Mouse (Mus musculus) embryo, embryonic 11.5 days (tissue): ENCODE data around the gene Agmat.

ENCODE experiments used
- DNase-seq: peaks from one replicate; pipeline ENCODE4 v3.0.0-alpha.2; 2012; ENCODE audit warnings: low read depth, low spot score

The Agmat gene

DNA sequence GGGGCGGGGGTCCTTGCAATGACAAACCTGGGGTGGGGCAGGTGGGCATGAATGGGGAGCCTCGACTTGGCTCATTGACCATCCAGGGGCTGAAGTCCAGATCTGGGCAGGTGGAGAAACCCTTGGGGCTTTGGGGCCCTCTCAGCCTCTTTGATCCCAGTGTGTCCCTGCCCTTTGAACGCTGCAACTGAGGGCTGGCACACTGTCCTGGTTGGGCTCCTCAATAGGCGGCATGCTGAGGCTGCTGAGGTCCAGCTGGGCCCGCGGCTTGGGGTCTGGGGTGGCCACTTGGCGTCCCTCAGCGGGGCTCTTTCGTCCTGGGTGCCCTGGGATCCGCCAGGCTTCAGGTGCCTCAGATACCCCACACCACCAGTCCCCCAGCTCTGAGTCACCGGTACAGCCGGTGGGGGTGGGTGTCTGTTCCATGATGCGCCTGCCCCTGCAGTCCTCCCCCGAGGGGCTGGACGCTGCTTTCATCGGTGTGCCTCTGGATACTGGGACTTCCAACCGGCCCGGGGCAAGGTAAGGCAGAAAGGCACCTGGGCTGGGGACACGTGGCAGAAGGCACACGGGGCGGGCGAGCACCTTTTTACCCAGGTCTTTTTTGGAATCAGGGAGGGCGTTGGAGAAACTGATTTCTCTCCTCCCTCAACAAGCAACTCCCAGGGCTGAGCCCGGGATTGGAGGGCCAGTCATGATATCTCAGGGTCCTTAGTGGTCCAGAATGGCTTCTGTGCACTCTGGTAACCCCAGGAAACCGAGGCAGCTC is at the start of gene Agmat:
Gene Agmat (plus strand): TSS at position 95 of the 769 bp plus-strand sequence.
- DNase-seq, result no peak

DNA sequence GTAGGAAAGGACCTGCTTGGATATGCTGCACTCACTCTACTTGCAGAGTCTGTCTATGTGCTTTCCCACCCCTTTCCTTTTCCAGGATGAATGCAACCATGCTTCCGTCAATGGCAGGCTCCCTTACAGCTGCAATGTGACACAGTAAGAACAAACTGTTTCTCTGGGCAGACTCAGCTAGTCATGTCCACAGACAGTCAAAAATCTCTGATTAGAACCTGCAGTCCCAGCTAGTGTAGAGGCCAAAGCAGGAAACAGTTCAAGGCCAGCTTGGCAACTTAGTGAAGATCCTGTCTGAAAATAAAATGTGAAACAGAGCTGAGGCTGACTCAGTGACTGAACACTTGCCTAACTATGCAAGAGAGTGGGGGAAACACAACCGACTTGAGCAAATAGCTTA is 41.8 kb upstream of the Agmat start:
- no peak for DNase-seq

DNA sequence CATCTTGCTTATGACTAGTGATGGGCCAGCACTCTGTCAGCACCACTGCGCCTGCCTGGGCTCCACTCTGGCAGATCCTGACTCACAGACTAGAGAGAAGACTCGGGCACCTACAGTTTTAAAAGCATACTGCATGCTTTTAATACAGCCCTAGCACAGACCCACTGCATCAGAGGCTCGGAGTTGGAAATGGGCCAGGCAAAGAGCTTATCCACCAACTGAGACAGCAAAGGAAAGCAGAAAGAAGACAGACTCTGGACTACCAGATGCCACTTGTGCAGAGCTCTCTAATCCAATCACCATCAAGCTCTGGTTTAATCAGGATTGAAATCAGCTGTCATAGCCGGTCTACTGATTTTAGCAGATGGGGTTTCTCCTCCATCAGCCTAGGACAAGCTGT is 41.1 kb upstream of the Agmat start:
- no peak for DNase-seq

DNA sequence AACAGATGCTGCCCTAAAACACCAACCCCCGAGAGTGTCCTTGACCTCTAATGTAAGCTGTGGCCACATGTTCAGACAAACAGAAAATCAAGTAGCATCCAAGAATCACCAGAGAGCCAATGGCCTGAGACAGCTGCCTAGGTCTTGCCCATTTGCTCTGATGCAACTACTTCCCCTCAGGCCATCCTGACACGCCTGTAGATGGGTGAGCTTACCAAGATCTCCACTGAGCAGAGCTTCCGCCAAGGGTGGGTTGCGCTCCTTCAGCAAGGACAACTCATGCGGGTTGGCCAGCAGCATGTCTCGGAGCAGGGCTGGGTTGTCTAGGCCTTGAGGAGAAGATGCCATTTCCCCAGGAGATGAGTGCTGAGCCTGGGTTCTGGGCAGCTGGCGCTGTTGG is 38.5 kb upstream of the Agmat start:
- no peak for DNase-seq

DNA sequence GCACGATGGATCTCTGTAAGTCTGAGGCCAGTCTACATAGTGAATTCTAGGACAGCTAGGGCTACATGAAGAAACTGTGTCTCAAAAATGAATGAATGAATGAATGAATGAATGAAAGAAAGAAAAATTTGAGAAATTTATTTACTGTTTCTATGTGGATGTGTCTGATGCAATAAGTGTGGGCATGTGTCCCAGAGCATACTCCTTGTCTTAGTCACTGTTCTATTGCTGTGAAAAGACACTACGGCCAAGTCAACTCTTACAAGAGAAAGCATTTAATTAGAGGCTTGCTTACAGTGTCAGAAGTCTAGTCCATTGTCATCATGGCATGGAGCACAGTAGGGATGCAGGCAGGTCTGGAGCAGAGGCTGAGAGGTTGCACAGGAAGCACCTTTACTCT is 37.5 kb upstream of the Agmat start:
- DNase-seq, result no peak

DNA sequence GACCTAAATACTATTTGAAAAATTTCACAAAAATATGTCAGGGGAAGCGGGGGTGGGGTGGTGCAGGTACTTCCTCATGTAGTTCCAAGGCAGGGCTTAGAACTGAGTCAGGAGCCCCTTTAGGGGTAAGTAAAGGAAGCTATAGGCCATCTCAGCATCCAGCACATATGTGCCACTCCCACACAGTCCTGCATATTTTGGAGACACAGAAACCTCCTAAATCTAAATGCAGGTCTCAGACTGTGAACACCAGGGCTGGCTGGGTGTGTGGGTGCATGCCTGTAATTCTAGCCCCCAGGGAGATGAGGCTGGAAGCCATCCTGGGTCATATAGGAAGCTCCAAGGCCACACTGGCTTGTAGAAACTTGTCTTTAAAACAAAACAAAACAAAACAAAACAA is 35.2 kb upstream of the Agmat start:
- DNase-seq, result no peak

DNA sequence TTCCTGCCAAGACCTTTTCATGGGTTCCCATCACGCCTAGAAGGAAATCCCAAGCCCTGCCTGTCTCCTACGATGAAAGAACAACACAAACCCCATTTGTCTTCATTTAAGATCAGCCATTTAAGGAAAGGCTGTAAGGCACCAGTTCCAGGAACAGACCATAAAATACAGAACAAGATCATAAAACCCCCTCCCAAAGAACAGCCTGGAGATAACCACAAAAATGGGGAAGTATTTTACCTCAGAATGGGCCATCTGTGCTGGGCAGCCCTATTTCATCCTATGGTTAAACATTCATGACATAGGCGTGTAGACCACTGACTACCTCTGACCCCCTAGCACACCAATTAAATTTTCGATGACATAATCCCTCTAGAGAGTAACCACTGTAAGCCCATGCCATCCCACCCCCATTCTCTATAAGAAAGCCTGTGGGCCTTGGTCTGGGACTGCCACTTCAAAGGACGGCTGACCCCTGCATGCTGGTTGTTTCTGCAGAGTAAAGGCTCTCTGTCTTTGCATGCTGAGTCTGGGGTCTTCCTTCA is 32.8 kb upstream of the Agmat start:
- DNase-seq, result no peak

DNA sequence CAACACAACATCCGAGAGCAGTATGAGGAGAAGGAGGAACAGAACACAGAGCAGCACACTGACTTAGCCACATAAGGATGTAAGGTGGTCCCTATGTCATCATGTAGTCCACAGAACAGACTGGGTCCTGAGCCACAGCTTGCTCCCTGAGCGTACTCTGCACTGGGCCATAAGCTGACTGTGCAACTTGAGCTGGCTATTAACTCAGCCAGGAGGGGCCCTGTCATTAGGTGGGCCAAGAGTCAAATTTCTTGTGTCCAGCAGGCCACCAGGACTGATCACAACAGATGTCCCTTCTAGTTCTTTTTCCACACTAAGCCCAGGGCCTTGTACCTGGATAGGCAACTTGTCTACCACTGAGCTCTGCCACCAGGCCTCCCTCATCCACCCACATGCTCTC is 31.4 kb upstream of the Agmat start:
- no peak for DNase-seq

DNA sequence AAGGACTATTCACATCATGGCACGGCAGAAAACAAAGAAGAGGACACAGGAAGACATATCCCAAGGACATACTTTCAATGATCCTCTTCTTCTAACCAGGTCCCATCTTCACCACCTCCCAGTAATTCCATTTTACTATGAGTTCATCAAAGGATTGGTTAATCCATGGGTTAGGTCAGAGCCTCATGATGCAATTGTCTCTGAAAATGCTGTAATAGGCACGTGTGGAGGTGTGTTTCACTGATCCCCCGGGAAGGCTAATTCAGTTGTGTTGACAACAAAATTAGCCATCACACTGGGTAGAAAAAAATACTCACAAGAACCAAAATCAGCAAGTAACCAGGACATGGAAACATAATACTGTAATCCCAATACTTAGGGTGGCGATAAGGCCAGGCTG is 28.8 kb upstream of the Agmat start:
- no peak for DNase-seq

DNA sequence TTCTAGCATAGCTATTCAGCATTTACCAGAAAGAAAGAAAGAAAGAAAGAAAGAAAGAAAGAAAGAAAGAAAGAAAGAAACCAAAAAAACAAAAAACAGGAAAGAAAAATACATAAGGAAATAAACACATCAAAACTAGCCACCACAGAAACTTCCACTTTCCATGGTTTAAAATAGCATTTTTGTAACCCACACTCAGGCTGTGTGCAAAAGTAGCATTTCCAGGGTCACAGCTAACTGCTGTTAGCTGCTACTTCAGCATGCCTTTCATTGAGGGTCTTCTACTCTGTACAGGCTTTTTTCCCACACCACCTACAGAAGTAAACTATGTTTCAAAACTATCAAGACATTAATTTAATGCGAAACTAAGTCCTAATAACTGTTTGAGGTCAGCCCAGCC is 27.2 kb upstream of the Agmat start:
- no peak for DNase-seq

DNA sequence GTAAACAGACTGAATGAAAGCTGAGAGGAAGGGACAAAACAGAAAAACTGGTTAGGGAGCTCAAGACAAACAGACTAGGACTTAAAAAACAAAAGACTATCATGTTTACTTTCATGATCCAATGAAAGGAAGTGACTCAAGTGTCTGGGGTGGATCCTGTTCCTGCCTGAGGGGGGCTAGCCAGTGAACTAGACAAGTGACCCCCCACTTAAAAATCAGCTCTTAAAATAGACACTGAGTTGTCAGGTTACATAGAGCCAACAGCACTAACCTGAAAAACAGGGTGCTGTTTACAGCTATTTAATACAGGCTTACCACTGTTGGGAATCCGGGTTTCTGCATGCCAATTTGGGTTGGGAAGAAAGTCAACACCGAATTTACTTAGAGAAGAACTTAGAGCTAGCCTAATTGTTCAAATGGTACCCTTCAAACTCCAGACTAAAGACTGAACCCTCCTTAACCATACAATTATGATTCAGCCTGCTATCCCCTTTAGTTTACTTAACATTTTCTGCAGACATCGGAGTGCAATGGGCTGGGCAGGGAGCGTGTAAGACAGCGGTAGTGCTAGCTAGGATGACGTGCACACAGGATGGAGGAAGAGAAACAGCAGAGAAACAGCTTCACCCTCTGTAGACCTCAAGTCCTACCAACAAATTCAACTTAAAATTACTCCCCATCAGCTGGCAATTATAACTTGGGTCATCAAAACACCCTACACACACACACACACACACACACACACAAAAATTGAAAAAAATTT is 25.5 kb upstream of the Agmat start:
- DNase-seq, result no peak

DNA sequence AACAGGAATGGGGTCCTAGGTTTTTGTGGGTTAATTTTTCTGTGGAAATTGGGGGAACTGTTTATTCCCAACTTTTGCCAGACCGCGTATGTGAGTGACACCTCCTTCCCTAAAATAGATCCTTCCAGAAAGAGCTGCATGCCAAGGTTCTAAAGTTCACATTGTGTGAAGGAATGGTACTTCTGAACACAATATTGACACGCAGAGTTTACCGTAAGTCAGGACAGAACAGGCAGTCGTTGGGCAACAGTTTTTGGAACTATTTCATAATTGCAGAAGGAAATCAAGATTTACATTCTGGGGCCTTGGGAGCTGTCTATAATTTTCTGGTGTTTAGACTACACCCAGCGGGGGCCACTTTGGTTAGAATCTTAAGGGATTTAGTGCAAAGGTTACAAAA is 24.5 kb upstream of the Agmat start:
- DNase-seq, result no peak

DNA sequence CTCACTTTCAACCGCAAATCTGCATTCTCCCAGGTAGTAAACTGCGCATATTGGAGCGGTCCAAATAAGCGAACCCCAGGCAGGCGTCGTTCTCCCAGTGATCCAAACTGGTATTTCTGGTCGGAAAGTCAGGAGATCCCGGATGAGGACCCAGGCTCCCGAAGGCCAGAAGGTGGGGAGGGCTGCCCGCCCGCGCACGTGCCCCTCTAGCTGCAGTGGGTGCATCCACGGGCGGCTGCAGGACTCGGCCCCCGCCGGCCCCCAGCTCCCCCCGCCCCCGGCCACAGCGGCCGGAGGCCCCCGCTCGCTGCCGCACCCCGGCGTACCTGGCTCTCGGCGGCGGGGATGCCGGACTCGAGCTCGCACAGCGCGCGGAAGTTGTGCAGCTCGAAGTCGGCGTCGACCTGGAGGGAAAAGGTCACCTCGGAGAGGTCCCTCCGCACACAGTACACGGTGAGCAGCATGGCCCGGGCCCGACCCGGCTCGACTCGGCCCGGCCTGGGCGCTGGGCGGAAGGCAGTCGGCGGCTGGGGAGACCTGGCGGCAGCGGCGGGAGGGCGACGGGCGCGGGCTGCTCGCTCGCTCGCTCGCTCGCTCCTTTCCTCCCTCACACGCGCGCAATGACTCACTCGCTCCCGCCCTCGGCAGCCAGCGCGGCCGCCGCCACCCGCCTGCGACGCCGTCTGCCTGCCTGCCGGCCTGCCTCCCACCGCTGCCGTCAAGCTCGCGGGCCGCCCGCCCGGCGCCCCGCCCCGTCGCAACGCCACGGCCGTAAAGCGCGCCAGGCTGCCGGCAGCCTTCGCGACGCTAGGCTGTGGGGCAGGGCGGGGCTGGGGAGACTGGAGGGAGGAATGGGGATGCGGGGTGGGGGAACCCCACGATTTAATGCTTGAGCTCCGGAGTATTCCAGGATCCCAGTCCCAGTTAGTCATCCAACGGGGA is 23.5 kb upstream of the Agmat start, which contains the start of gene Ddi2:
Gene Ddi2 (minus strand): TSS at position 689 of the 942 bp plus-strand sequence.
- DNase-seq, result peak; percentile 78

DNA sequence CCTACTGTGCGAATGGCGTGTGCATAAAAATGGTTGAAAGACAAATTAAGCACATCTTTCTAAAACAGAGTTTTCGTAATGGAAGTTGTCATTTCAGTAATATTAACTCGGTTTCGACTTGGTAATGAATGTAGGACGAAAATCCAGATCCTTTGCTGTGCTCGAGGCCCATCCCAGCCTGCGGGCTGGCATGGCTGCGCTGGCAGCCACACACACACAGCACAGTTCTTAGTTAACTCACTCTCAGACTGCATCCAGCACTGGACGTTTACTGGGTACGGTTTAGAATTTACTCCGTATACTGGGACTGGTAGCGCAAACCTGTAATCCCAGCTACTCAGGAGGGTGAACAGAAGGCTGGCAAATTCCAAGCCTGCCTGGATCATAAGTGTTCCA is 22.8 kb upstream of the Agmat start:
- DNase-seq, result no peak

DNA sequence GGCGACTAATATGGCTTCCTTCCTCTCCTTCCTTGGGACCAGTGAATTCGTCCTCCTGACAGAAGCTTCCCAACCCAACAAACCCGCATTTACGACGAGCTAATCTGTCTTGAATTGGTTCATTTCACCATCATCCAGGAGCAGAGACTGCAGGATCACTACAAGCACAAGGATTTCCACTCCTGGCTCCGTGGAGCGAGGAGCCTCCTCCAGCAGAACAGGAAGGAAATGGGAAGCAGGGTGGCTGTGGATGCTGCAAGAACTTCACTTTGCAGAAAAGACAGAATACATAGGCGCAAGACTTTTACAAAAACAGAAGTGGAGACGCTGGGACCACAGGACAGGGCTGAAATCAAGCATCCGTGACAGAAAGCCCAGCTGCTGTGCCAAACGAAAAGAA is 21.9 kb upstream of the Agmat start:
- DNase-seq, result no peak

DNA sequence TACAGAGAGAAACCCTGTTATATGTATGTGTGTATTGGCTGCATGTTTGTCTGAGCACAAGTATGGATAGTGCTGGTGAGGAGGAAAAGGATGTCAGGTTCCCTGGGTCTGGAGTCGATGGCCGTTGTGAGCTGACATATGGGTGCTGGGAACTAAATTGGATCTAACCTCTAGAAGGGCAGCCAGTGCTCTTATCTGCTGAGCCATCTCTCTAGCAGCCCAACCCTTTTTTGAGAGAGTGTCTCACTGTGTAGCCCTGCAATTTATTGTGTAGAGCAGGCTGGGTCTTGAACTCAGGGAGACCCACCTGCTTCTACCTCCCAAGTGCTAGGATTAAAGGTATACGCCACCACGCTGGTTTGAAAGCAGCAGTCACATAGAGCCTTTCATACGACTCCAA is 21.2 kb upstream of the Agmat start:
- DNase-seq, result no peak

DNA sequence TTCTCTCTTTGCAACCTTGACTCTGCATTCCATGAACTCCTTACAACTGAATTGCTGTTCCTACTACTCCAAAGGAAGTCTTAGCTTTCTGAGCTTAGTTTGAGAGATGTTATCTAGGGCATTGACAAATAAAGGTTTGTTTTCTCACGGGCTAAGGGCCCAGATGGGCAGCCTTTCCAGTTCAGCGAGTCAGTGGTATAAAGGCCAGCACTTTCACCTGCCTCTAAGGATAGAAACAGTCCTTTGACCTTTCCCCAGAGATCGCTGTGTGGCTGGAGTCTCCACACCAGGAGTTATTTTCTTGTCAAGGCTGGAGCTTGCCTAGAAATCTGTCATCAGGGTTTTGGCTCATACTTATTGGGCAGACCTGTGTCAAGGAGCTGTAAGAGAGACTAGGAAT is 20.7 kb upstream of the Agmat start:
- no peak for DNase-seq

DNA sequence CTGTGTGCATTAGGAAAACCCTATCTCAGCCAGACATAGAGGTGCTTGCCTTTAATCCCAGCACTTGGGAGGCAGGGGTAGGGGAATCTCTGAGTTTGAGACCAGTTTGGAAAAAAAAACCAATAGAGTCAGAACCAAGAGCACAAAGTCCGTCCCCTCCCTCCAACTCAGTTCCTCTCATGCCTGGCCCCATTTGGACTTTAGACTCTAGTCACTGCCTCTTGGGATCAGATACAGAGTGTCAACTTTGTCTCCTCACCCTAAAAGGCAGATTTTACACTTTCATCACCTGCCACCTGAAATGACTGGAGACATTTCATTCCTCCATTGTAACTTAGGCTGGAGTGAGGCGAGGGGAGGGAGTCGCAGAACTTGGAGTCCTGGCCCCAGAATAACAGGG is 17.2 kb upstream of the Agmat start:
- DNase-seq, result no peak

DNA sequence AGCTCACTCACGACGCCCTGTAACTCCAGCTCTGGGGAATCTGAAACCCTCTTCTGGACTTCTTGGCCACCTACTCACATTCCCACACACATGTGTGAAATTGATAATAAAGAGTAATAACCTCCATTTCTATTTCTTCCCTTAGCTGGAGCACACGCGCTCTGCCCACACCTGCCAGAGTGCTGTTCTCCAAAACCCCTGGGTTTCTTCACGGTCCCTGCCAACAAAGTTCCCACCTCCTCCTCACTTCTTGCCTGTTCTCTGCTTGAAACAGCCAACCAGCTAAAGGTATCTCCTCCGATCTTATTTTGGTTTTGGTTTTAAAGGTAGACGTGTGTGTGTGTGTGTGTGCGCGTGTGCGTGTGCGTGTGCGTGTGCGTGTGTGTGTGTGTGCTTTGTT is 16.1 kb upstream of the Agmat start:
- no peak for DNase-seq

DNA sequence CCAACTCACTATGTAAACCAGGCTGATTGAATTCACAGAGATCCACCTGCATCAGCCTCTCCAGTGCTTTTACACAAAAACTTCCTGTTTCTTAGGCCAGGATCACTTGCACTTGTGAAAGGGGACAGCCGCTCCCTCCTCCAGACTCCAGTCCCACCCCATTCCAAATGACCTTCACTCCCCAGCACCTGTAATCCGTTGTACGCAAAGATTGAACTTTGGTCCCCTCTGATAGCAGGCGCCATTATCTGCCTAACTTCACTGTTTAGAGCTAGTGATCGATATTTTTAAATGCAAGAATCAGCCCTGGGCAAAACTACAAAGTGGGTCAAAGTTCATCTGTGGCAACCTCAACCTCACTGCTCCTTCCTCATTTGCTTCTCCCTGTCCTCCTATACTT is 14.7 kb upstream of the Agmat start:
- DNase-seq, result no peak

DNA sequence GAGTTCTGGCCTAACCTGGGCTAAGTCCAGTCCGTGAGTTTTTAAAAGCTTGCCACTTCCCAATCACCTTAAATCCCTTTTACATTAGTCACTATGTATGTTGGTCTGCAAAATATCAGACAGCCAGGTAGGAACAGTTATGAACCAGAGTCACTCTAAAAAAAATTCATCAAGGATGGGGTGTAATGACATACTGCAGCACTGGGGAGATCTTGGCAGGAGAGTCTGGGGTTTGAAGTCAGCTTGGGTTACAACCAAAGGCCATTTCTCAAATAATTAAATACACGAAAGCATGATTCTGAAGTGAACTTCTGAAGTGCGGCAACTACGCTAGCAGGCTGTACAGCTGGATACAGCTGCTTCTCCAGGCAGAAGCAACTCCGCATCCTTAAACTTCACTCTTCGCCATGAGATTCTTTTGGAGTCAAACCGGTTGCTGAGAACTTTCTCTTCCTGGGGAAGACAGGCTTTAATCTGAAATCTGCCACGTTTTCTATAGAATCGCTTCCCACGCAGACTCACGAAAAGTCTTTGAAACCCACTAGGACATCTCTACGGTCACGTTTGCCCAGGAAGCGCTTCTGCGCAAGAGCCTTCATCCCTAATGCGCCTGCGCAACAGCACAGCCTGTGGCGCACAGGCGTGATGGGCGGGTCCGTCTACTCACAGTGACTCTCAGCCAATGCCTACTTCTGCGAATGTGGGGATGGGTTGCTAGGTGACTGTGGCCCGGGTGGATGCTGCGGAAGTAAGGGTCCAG is 11.8 kb upstream of the Agmat start:
- DNase-seq, result peak; percentile 90
